Mouse (Mus musculus) embryonic facial prominence, embryonic 11.5 days (tissue): Measurements from ENCODE around the gene Tmem245. TPM values are rescaled to one million over a fixed set of nuclear protein-coding genes. Genes with fewer than 3 reads are reported as not detected.

Experiments used
- ATAC-seq: fragments of 200-750 bp; cut with Nextera tagmentation; replicated peaks from 2 replicates; pipeline ENCODE4 v1.8.0; 2017; ENCODE audit warnings: low read depth; ENCODE audit not compliant: insufficient number of reproducible peaks, low FRiP score, low TSS enrichment
- DNase-seq: peaks from one replicate; pipeline ENCODE4 v3.0.0-alpha.2; 2015; ENCODE audit warnings: low spot score
- H3K27ac ChIP-seq: fragments of 300-500 bp; sonication (generic); replicated peaks from 2 replicates; pipeline ENCODE4 v1.5.1; 2014; ENCODE audit warnings: mild to moderate bottlenecking, low read depth, low read length, control low read depth
- H3K27me3 ChIP-seq: fragments of 300-500 bp; sonication (generic); 2 replicates; pipeline ENCODE4 v1.6.1; 2014; ENCODE audit warnings: mild to moderate bottlenecking, low read length, moderate library complexity, mixed read lengths; ENCODE audit not compliant: control insufficient read depth, insufficient read depth
- H3K36me3 ChIP-seq: fragments of 300-500 bp; sonication (generic); replicated peaks from 2 replicates; pipeline ENCODE4 v1.6.1; 2014; ENCODE audit warnings: low read depth, mild to moderate bottlenecking, low read length, moderate library complexity, mixed read lengths; ENCODE audit not compliant: control insufficient read depth, insufficient read depth
- H3K4me1 ChIP-seq: fragments of 300-500 bp; sonication (generic); 2 replicates; pipeline ENCODE4 v1.6.1; 2014; ENCODE audit warnings: low read length, mixed read lengths; ENCODE audit not compliant: control insufficient read depth, insufficient read depth
- H3K4me2 ChIP-seq: fragments of 300-500 bp; sonication (generic); 2 replicates; pipeline ENCODE4 v1.6.1; 2014; ENCODE audit warnings: low read depth, mild to moderate bottlenecking, control low read depth, low read length, moderate library complexity
- H3K4me3 ChIP-seq: fragments of 300-500 bp; sonication (generic); 2 replicates; pipeline ENCODE4 v1.5.1; 2014; ENCODE audit warnings: low read depth, low read length, control low read depth
- H3K9ac ChIP-seq: fragments of 300-500 bp; sonication (generic); replicated peaks from 2 replicates; pipeline ENCODE4 v1.6.1; 2014; ENCODE audit warnings: mild to moderate bottlenecking, control low read depth, low read length
- H3K9me3 ChIP-seq: fragments of 300-500 bp; sonication (generic); replicated peaks from 2 replicates; pipeline ENCODE4 v1.6.1; 2016; ENCODE audit warnings: mild to moderate bottlenecking, low read length, inconsistent platforms, mixed read lengths; ENCODE audit not compliant: control insufficient read depth
- WGBS: fragments of 180-500 bp; shearing (Covaris S2); extraction: QIAGEN DNeasy Blood & Tissue Kit; methylation state at CpG from one replicate; pipeline ENCODE4 v1.1.7; 2014; 5-methylcytosine and 5-hydroxymethylcytosine counted together
- microRNA counts: library from miRNA; unstranded; fragments of <30 nt; microRNA quantifications from one replicate; lab custom pipeline; 2016
- microRNA-seq: library from miRNA; unstranded; fragments of <30 nt; microRNA quantifications from one replicate; pipeline ENCODE4, GENCODE M21; 2016; ENCODE audit warnings: borderline number of aligned reads
- polyA plus RNA-seq: library from polyadenylated mRNA; unstranded; fragments of >200 nt; fragmentation: Nextera tagmentation; extraction: Ambion mirVana; gene quantifications from 2 replicates; pipeline ENCODE4 v1.2.1, GENCODE M21; 2014

Gene Tmem245
- polyA plus RNA-seq, 1 experiment from 2014 or later, result 5.4 TPM

DNA sequence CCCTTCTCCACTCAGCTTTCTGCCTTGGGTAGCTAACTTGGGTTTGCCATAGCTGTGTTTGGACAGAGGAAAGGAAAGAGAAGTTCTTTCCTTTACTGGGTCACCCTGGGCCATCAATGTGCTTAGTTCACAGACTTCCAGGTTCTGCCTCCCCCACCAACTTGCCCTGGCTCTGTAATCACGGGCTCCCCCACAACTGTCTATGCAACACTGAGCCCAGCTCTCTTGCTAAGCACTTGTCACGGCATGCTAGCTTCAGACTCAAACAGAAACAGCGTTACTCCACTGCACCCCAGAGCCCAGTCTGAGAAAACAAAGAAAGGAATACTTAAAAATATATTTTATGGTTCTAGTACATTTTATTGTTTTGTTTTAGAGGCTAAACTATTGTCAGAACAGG, 118.3 kb downstream of the Tmem245 start:
- ATAC-seq (no peak), DNase-seq (no peak)
- Histone ChIP-seq H3K9ac (no peak overlapping the region), H3K4me3 (no peak overlapping the region), H3K4me2 (no peak overlapping the region), H3K4me1 (no peaks in the 10 kb centered on the region), H3K9me3 (no peaks in the 10 kb centered on the region), H3K27me3 (no peaks in the 10 kb centered on the region), H3K36me3 (no peaks in the 10 kb centered on the region; the same call in none of the 2 replicates), H3K27ac (no peak overlapping the region)
- 83% methylated on average over 3 of the region's 3 CpGs for WGBS

DNA sequence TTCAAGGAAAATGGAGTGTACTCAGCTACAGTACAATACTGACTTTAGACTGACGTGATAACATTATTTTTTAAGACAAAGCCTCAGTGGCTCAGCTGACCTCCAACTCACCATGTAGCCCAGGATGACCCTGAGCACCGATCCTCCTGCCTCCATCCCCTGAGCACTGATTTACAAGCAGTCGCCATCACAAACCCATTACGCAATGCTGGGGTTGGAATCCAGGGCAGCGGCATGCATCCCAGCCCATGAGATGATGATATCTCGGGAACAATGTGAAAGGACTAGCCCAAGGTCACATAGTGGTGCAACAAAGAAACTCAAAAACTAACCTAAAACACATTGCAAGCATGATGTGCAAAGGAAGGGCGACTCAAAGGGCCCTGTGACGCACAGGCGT, 123.0 kb downstream of the Tmem245 start:
- ATAC-seq, result no peak
- no peak overlapping the region for H3K9ac ChIP-seq
- 91% methylated on average over 9 of the region's 9 CpGs for WGBS

DNA sequence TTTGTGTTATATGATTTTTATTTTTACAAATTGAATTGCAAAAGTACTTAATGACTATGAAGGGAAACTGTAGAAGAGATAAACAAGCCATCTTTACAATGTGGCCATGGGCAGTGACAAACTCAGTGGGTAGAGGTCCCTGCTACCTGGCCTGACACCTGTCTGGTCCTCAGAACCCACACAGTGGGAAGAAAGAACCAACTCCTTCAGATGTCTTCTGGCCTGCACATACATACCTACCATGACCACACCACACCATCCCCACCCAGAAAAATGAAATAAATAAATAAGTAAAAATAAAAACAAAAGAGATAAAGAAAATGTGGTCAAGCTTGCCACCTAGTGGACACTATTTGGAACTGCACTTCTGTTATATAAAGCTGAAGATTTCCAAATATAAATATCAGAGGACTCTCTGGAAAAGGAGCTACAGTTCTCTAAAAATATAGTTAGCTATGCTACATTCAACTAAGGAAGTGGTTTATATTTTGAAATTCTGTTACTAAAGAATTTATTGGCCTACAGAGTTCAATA, 127.2 kb downstream of the Tmem245 start:
- H3K4me1 ChIP-seq, result no peaks in the 10 kb centered on the region; the same call in 1 of the 2 replicates
- no peaks in the 10 kb centered on the region; the same call in 1 of the 2 replicates for H3K36me3 ChIP-seq
- H3K27ac ChIP-seq, result no peak overlapping the region
- ATAC-seq, result no peak
- no peak overlapping the region for H3K4me2 ChIP-seq
- H3K4me3 ChIP-seq, result no peak overlapping the region
- H3K9ac ChIP-seq, result no peak overlapping the region
- no peaks in the 10 kb centered on the region for H3K9me3 ChIP-seq
- H3K27me3 ChIP-seq, result no peaks in the 10 kb centered on the region
- DNase-seq, result peak; percentile 43

More for the DNA sequence above, 123.0 kb downstream of the Tmem245 start:
- no peak for DNase-seq
- Histone ChIP-seq H3K9me3 (no peaks in the 10 kb centered on the region), H3K36me3 (no peaks in the 10 kb centered on the region; the same call in none of the 2 replicates), H3K27me3 (no peaks in the 10 kb centered on the region), H3K4me3 (no peak overlapping the region), H3K27ac (no peak overlapping the region), H3K4me2 (no peak overlapping the region), H3K4me1 (no peaks in the 10 kb centered on the region)

MicroRNAs encoded within 50 kb of the gene (microRNA counts, 519-probe panel; counts per million panel counts)
- 4,260 counts per million, percentile 68 among the panel's probes with 10 or more counts for microRNA mmu-miR-32 (lab: Ali Mortazavi, UCI)

Small RNA genes lying within 50 kb of the gene (microRNA-seq; reads per million reads assigned to microRNA genes)
- gene Mir32, result 435 reads per million, percentile 62 among the genes with 10 or more reads in this experiment

Other genes starting within 250 kb of the Tmem245 start
- gene Gm26657, start 207.4 kb downstream of the Tmem245 start, polyA plus RNA-seq, result not detected in 2 replicates
- not detected in 2 replicates for gene Actl7b, start 206.0 kb downstream of the Tmem245 start, polyA plus RNA-seq
- not detected in 2 replicates for gene Actl7a, start 204.0 kb downstream of the Tmem245 start, polyA plus RNA-seq
- gene Elp1, start 145.1 kb downstream of the Tmem245 start, polyA plus RNA-seq, result 92.8 and 111 TPM in 2 replicates
- 27.7 and 29.7 TPM in 2 replicates for gene Fam206a, start 145.1 kb downstream of the Tmem245 start, polyA plus RNA-seq
- 34.2 and 36.0 TPM in 2 replicates for gene Ctnnal1, start 82.2 kb downstream of the Tmem245 start, polyA plus RNA-seq
- gene Frrs1l, start 43.0 kb upstream of the Tmem245 start, polyA plus RNA-seq, result 1.6 and 2.4 TPM in 2 replicates
- 2.0 TPM in 2 replicates for gene Epb41l4b, start 196.0 kb upstream of the Tmem245 start, polyA plus RNA-seq